Mouse (Mus musculus) heart, embryonic 15.5 days (tissue): ENCODE measurements around the gene Frat2. TPM values are rescaled to one million over a fixed set of nuclear protein-coding genes. Genes with fewer than 3 reads are reported as not detected.
A peak's percentile ranks its signal among the peaks of the same experiment; 100 is the strongest.
"Not testable (repeated sequence)": the region's sequence is repeated elsewhere in the genome, so short reads cannot be mapped to it uniquely, and the experiment has no call there.

Experiments
- ATAC-seq: fragments of 200-750 bp; cut with Nextera tagmentation; replicated peaks from 2 replicates; pipeline ENCODE4 v1.8.0; 2017; ENCODE audit warnings: low read depth, moderate TSS enrichment; ENCODE audit not compliant: insufficient number of reproducible peaks, insufficient read depth, low FRiP score
- H3K27ac ChIP-seq: fragments of 300-500 bp; sonication (generic); 2 replicates; pipeline ENCODE4 v1.5.1; 2015; ENCODE audit warnings: mild to moderate bottlenecking, inconsistent platforms
- H3K27me3 ChIP-seq: fragments of 300-500 bp; sonication (generic); 2 replicates; pipeline ENCODE4 v1.6.1; 2015; ENCODE audit warnings: inconsistent platforms
- H3K36me3 ChIP-seq: fragments of 300-500 bp; sonication (generic); 2 replicates; pipeline ENCODE4 v1.6.1; 2015; ENCODE audit warnings: mild to moderate bottlenecking, inconsistent platforms
- H3K4me1 ChIP-seq: fragments of 300-500 bp; sonication (generic); replicated peaks from 2 replicates; pipeline ENCODE4 v1.6.1; 2015; ENCODE audit warnings: inconsistent platforms
- H3K4me2 ChIP-seq: fragments of 300-500 bp; sonication (generic); 2 replicates; pipeline ENCODE4 v1.6.1; 2015; ENCODE audit warnings: inconsistent platforms, mild to moderate bottlenecking, moderate library complexity
- H3K4me3 ChIP-seq: fragments of 300-500 bp; sonication (generic); 2 replicates; pipeline ENCODE4 v1.5.1; 2015; ENCODE audit warnings: mild to moderate bottlenecking, inconsistent platforms
- H3K9ac ChIP-seq: fragments of 300-500 bp; sonication (generic); 2 replicates; pipeline ENCODE4 v1.6.1; 2015; ENCODE audit warnings: mild to moderate bottlenecking, inconsistent platforms
- H3K9me3 ChIP-seq: fragments of 300-500 bp; sonication (generic); replicated peaks from 2 replicates; pipeline ENCODE4 v1.6.1; 2016; ENCODE audit warnings: inconsistent platforms
- WGBS: fragments of 180-500 bp; shearing (Covaris S2); methylation state at CpG from one replicate; pipeline ENCODE4 v1.1.7; 2015; ENCODE audit warnings: mixed read lengths; 5-methylcytosine and 5-hydroxymethylcytosine counted together
- polyA plus RNA-seq: library from polyadenylated mRNA; unstranded; fragments of >200 nt; fragmentation: Nextera tagmentation; extraction: Ambion mirVana; gene quantifications from 2 replicates; pipeline ENCODE4 v1.2.1, GENCODE M21; 2015

Gene Frat2
- 2.2 and 3.5 TPM in 2 replicates for polyA plus RNA-seq

GRCm38 (mm10) chr19:41847992-41848851, at the start of gene Frat2:
TSS of gene Frat2 (minus strand) at chr19:41848132.
- Histone ChIP-seq H3K4me3 (peak within 1 kb of the TSS; percentile 79), H3K9ac (peak within 1 kb of the TSS; percentile 75), H3K36me3 (no peaks in the 10 kb centered on the region), H3K27ac (peak within 1 kb of the TSS; percentile 90), H3K9me3 (no peaks in the 10 kb centered on the region), H3K4me2 (peak within 1 kb of the TSS; percentile 93), H3K4me1 (peaks cover 12% of the 10 kb centered on the region), H3K27me3 (no peaks in the 10 kb centered on the region)
- ATAC-seq, result peak; percentile 93
- WGBS, result under 1% methylated on average over 72 of the region's 72 CpGs

- ATAC-seq, result no peak
- H3K27me3 ChIP-seq, result no peaks in the 10 kb centered on the region
- H3K4me1 ChIP-seq, result peaks cover 15% of the 10 kb centered on the region
- H3K36me3 ChIP-seq, result no peaks in the 10 kb centered on the region
- peak overlapping the region; percentile 88 for H3K4me2 ChIP-seq
- H3K9ac ChIP-seq, result peak overlapping the region; percentile 56
- WGBS, result 17% methylated on average over 18 of the region's 18 CpGs
- H3K9me3 ChIP-seq, result no peaks in the 10 kb centered on the region
- H3K4me3 ChIP-seq, result peak overlapping the region; percentile 96
- H3K27ac ChIP-seq, result no peak overlapping the region
Observed at GRCm38 (mm10) chr19:41896319-41896711, 48.4 kb upstream of the Frat2 start.

GRCm38 (mm10) chr19:41895460-41896318, 47.8 kb upstream of the Frat2 start, which contains the start of gene Rrp12:
TSS of gene Rrp12 (minus strand) at chr19:41896173.
- peak within 1 kb of the TSS; percentile 59; the same call in 1 of the 2 replicates for H3K27ac ChIP-seq
- peak within 1 kb of the TSS; percentile 96 for H3K4me3 ChIP-seq
- peak; percentile 88 for ATAC-seq
- peak within 1 kb of the TSS; percentile 88 for H3K4me2 ChIP-seq
- H3K36me3 ChIP-seq, result no peaks in the 10 kb centered on the region
- WGBS, result under 1% methylated on average over 46 of the region's 46 CpGs
- peak within 1 kb of the TSS; percentile 60 for H3K9ac ChIP-seq
- H3K27me3 ChIP-seq, result no peaks in the 10 kb centered on the region
- H3K4me1 ChIP-seq, result peaks cover 15% of the 10 kb centered on the region
- no peaks in the 10 kb centered on the region for H3K9me3 ChIP-seq

GRCm38 (mm10) chr19:41894959-41895358, 47.0 kb upstream of the Frat2 start:
- no peak overlapping the region for H3K27ac ChIP-seq
- H3K4me3 ChIP-seq, result peak overlapping the region; percentile 96
- H3K4me1 ChIP-seq, result peaks cover 15% of the 10 kb centered on the region
- peaks cover 4% of the 10 kb centered on the region; the same call in 1 of the 2 replicates for H3K36me3 ChIP-seq
- no peak for ATAC-seq
- peak overlapping the region; percentile 60 for H3K9ac ChIP-seq
- H3K4me2 ChIP-seq, result peak overlapping the region; percentile 88
- H3K9me3 ChIP-seq, result no peaks in the 10 kb centered on the region
- WGBS, result 34% methylated on average over 7 of the region's 7 CpGs
- H3K27me3 ChIP-seq, result no peaks in the 10 kb centered on the region

GRCm38 (mm10) chr19:41888191-41888590, 40.3 kb upstream of the Frat2 start:
- no peaks in the 10 kb centered on the region for H3K4me1 ChIP-seq
- no peaks in the 10 kb centered on the region for H3K27me3 ChIP-seq
- peaks cover 53% of the 10 kb centered on the region for H3K36me3 ChIP-seq
- no peak overlapping the region for H3K9ac ChIP-seq
- no peak overlapping the region for H3K27ac ChIP-seq
- H3K4me2 ChIP-seq, result no peak overlapping the region
- H3K9me3 ChIP-seq, result no peaks in the 10 kb centered on the region
- ATAC-seq, result no peak
- H3K4me3 ChIP-seq, result no peak overlapping the region

DNA sequence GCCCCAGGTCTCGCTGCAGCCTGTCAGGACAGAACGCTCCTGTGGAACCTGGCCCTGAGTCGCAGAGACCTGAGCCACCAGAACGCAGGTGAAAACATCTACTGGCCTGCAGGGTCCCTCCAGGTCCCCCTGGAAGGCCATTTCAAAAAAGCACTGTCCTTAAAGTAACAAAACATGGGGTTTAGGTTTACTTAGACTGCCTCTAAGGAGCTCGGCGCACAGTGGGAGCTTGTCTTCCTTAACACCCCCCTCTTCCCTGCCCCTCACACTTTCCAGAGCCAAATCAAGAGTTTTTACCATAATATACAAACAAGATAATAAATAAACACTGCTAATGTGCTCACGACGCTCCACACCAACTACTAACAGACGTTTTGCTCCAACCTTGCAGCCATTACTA, 36.0 kb upstream of the Frat2 start:
- no peaks in the 10 kb centered on the region for H3K27me3 ChIP-seq
- H3K9me3 ChIP-seq, result no peaks in the 10 kb centered on the region
- H3K4me1 ChIP-seq, result no peaks in the 10 kb centered on the region
- no peak overlapping the region for H3K4me3 ChIP-seq
- H3K27ac ChIP-seq, result no peak overlapping the region
- no peak overlapping the region for H3K4me2 ChIP-seq
- ATAC-seq, result no peak
- peaks cover 51% of the 10 kb centered on the region for H3K36me3 ChIP-seq
- H3K9ac ChIP-seq, result no peak overlapping the region
- 89% methylated on average over 9 of the region's 9 CpGs for WGBS

DNA sequence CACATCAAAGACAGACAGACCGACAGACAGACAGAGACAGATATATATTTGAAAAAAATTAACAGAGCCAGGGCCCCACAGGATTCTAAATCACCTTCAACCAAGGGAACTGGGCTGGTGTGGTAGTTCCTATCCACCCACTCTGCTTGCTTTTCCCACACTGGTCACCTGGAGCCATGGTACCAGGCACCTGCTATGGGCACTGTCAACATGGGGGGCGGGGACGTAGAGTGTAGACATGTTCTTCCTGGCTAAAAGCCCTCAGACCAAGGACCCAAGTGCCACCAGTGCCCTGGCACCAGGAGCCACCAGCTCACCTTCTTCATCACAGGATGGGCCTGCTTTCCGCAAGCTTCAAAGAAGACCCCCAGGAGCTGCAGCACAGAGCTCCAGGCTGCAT, 33.9 kb upstream of the Frat2 start:
- H3K4me3 ChIP-seq, result no peak overlapping the region
- 93% methylated on average over 4 of the region's 4 CpGs for WGBS
- H3K27me3 ChIP-seq, result no peaks in the 10 kb centered on the region
- no peaks in the 10 kb centered on the region for H3K4me1 ChIP-seq
- no peak for ATAC-seq
- peaks cover 42% of the 10 kb centered on the region for H3K36me3 ChIP-seq
- H3K9me3 ChIP-seq, result no peaks in the 10 kb centered on the region
- H3K27ac ChIP-seq, result no peak overlapping the region
- H3K9ac ChIP-seq, result no peak overlapping the region
- no peak overlapping the region for H3K4me2 ChIP-seq

DNA sequence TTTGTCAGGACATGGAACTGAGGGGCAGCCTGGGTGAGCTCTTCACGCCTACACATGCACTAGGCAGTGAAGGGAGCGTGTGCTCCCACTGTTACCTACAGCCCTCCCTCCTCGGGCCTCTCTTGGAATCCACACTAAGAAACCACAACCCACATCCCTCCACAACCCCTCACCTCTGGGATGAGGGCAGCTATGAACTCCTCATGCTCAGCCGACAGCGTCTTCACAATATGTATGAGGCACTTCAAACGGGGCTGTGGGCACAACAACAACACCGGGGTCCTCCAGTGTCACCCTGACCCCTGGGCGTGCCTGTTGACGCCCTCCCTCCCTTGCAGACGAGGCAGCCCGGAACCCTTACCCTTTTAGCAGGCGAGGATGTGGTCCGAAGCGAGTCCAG, 26.4 kb upstream of the Frat2 start:
- Histone ChIP-seq H3K27me3 (no peaks in the 10 kb centered on the region), H3K4me2 (no peak overlapping the region), H3K36me3 (peaks cover 44% of the 10 kb centered on the region; the same call in 1 of the 2 replicates), H3K27ac (no peak overlapping the region), H3K9ac (no peak overlapping the region), H3K9me3 (no peaks in the 10 kb centered on the region), H3K4me3 (no peak overlapping the region), H3K4me1 (no peaks in the 10 kb centered on the region)
- ATAC-seq, result no peak
- 88% methylated on average over 14 of the region's 14 CpGs for WGBS

DNA sequence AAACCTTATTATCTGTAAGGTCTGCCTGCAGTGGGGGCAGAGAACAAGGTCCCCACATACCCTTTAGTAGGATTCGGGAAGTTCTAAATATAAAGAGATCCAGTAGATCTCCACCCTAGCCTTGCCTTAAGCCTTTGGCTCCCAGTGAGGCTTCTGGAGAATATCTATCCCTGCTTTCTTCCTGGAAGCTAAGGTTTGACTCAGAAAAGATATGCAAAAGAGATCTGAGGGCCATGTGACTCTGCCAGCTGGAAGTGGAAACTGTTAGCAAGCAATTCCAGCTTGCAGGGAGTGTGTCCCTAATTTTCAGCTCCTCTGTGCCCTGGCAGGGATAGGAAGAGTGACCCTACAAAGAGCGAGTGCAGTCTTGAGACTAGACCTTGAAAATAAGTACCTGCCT, 24.4 kb upstream of the Frat2 start:
- no peak overlapping the region for H3K9ac ChIP-seq
- H3K27me3 ChIP-seq, result no peaks in the 10 kb centered on the region
- no peaks in the 10 kb centered on the region for H3K9me3 ChIP-seq
- H3K4me3 ChIP-seq, result no peak overlapping the region
- ATAC-seq, result no peak
- peaks cover 53% of the 10 kb centered on the region; the same call in 1 of the 2 replicates for H3K36me3 ChIP-seq
- no peaks in the 10 kb centered on the region for H3K4me1 ChIP-seq
- no peak overlapping the region for H3K4me2 ChIP-seq
- no peak overlapping the region for H3K27ac ChIP-seq
- WGBS, result 79% methylated on average over 2 of the region's 2 CpGs

DNA sequence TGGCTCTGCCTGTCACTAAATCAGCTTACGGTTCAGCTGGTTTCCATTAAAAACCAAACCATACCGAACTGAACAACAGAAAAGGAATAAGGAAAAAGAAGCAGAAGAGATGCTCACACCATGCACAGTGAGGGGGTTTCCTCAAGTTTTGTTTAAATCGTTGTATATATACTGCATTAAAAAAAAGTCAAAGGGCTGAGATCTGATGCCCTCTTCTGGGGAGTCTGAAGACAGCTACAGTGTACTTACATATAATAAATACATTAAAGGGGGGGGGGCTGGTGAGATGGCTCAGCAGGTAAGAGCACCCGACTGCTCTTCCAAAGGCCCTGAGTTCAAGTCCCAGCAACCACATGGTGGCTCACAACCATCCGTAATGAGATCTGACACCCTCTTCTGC, 22.0 kb upstream of the Frat2 start:
- H3K4me3 ChIP-seq, H3K9me3 ChIP-seq, H3K4me2 ChIP-seq, H3K27ac ChIP-seq, H3K4me1 ChIP-seq, H3K27me3 ChIP-seq, ATAC-seq, H3K9ac ChIP-seq: not testable (repeated sequence)
- peaks cover 53% of the 10 kb centered on the region for H3K36me3 ChIP-seq
- 82% methylated on average over 5 of the region's 5 CpGs for WGBS

DNA sequence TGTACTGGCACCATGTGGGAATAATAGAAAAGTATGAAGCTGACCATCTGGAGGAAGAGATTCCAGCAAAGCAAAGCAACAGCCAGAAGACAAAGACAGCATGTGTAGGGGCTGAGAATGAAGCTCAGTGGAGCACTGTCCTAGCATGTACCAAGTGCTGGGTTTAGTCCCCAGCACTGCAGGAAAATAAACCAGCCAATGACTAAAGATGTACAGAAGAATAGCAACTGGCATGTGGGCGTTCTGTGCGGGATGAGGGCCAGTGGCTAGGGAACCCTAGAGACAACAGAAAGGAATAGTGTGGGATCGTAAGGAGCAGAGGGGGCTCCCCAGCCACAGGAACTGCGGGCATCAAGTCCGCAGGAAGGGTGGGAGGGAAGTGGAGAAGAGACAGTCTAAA, 21.4 kb upstream of the Frat2 start:
- Histone ChIP-seq H3K4me1 (no peaks in the 10 kb centered on the region), H3K27me3 (no peaks in the 10 kb centered on the region), H3K9ac (no peak overlapping the region), H3K27ac (no peak overlapping the region), H3K9me3 (no peaks in the 10 kb centered on the region), H3K4me3 (no peak overlapping the region), H3K4me2 (no peak overlapping the region), H3K36me3 (peaks cover 51% of the 10 kb centered on the region)
- 91% methylated on average over 5 of the region's 5 CpGs for WGBS
- no peak for ATAC-seq
